Mouse (Mus musculus) layer of hippocampus, adult 11-12 months (tissue): ENCODE measurements around the gene Tns3.

Source experiments
- DNase-seq: peaks from one replicate; pipeline ENCODE4 v3.0.0; 2022; ENCODE audit warnings: low spot score

Gene Tns3

DNA sequence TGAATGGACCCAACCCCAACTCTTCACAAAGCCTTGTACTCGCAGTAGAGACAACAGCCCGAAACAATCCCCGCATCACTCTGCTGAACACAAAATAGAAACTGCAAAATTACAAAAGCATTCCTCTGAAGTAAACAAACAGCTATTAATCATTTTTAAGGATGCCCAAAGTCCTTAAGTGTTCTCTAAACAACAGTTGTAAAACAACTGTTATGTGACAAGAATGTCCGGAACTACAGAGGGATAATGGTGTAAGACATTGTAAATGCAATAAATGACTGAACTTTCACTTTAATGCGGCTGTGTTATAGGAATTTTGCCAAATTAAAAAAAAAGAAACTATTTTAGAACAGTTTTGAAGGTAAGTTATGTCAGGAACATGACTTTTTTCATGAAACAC lies 190.7 kb downstream of the Tns3 start:
- DNase-seq: no peak

DNA sequence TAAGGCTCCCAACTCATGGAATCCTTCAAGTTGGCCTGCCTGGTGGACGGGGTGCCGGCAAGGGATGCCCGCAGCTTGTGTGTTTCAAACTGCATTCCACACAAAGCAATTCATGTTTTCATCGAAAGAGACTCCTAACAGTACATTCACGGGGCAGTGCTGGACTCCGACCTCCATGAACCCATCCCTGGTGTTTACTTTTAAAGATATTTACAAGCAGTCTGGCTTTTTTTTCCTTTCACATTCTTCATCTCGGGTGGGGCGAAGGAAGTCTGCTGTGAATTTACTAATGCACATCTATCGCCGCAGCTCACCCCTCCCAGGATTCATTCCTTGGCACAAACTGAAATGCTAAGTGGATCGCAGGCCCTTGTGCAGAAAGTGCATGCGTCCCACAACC lies 191.9 kb downstream of the Tns3 start:
- DNase-seq: no peak

DNA sequence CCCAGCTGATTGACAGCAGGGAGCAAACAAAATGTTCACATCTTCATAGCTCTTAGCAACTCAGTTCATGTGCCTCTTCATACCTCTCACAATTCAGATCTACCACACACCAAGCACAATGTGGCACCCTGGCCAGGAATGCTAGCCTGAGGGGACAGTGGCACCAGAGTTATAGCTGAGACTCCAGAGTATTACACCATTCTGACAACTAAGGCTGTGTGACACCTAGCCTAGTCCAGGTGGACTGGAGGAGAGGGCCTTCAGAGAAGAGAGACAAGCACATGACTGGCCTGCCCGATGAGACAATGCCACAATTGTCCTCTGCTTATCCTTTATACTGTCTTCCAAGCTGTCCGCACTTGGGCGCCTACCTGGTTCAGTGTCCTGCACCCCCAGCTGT lies 192.8 kb downstream of the Tns3 start:
- DNase-seq: no peak

DNA sequence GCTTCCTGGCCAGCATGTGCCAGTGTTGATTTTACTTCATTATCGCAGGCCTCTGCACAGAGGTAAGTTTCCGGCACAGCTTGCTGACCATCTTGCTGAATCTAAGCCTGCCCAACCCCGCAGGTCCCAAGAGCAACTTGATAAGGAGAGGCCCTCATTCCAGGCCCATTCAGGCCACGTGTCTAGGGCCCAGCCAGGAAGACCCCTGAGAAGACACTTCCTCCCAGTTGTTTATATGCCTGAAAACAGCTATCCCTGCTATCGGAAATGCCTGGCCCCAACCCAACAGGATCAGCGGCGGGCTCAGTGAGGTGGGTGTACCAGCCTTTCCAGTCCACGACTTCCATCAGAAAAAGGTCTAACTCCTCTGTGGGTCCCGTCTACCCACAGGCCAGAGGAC lies 194.8 kb downstream of the Tns3 start:
- no peak for DNase-seq

DNA sequence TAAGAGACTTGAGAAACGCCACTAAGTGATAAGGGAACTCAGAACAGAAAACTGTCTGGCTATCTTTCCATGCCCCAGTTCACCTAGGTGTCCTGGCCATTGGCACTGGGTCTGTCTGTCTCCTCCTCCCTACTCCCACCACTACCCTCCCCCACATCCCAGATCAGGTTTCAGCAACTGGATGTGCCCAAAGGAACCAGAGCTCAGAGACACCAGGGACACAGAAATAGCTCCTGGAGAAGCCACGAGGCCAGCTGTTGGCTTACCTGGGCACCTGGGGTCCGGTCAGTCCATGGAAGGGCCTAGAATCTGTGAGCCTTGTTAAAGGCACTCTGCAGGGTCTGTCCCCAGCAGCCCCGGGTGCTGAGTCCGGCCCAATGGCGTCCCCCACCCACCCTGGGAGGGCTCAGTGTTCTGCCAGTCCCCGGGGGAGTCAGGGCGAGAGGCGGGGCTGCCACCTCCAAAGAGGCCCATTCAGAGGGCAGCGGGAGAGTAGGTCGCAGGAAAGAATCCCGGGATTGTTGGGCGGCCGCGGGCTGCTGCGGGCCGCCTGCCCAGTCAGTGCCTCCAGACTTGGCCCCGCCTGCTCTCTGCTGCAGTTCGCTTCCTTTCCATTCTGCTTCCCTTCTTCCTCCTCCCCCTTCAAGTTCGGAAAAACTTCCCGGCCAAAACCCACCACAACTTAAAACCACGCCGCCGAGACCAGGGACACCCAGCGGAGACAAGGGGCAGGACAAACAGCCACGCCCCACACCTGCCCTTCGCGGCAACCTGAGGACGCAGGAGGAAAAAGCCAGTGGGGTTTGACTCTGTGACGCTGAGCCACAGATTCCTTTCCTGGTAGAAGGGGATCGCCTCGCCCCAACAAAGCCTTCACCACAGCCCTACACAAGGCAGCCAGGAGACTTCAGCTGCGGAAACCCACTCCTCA lies 195.9 kb downstream of the Tns3 start:
- peak; percentile 79 for DNase-seq

DNA sequence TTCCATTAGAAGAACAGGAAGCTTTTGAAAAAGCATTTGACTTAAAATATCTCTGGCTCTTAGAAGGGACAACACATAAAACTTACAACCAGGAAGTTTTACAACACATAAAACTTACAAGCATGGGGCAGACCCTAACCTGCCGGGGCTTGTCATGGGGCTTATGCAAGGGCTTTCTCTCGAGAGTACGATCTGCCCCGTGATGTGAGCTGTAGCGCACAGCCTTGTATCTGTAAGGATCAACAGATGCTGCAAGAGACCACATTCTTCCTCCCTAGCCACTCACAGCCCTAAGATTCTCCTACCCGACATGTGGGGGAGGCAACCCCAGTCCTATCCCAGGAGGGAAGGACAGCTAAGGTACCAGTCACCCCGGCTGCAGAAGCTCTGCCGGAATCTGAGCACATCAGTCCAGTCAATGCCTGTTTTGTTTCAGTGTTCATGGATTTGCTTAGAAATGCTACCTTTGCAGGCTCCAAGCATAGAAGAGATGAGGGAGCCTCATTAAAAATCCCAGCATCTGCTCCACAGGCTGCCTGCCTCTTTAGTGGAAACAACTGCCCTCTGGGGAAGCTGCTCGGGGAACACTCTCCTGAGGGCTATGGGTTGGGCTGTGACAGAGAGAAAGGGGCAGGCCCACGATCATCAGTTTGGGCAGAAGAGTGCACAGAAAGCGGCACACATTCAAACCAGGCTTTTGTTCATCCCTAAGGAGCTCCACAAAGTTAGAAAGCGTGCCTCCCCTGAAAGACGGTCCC lies 196.8 kb downstream of the Tns3 start:
- no peak for DNase-seq

DNA sequence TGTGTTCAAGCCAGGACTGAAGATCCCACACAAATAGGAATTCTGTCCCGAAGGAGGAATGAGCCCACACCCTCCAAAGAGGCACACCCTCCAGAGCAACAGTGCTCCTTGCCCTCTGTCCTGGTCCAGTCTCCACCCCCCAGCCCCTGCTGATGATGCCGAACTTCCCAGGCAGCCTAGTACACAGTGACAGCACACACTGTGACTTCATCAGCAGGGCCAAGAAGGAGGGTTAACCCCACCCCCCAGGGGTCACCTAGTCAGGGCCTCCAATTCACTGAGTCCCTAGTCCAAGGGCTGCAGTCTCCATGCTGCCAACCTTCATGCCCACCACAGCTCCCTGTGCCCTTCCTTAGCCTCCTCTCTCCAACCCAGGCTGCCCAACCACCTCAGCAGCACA lies 200.5 kb downstream of the Tns3 start:
- DNase-seq: no peak

DNA sequence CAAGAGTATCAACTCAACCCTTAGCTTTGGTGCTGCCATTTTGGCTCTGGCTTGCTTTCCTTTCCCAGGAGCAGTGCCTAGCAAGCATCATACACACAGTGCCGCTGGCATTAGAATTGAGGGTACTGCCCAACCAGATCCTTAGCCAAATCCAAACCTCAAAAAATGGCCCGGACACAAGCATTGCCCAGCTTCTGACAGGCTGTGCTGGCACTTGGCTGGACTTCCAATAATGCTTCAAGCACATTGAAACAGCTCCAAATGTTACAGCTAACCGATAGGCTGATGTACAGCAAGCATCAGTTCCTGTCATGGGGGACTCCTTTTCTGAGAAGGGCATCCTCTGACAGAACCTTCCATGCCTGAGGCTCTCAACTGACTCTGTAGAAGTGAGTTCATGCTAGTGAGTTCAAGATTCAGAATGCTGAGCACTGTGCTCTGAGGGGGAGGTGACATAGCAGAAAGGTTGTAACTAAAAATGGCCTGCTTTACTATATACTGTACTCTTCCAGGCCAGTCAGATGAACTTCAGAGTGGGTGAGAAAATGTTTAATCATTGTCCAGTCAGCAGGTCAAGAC lies 201.4 kb downstream of the Tns3 start:
- no peak for DNase-seq

DNA sequence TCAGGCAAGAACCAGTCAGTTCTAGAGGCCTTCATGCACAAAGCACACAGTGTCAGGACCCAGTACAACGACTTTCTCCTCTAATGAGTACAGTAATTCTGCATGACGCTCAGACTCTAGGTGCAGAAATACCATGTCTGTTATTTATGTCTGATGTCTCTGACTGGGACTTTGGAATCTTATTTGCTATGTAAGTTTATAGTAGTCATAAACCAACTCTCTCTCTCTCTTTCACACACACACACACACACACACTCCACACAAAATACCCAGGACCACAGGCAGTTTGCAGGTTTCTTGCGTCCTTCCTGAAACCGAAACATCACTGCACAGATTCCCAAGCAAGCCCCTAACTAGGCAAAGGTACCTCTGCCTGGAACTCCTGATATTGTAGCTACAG lies 203.5 kb downstream of the Tns3 start:
- DNase-seq: no peak

DNA sequence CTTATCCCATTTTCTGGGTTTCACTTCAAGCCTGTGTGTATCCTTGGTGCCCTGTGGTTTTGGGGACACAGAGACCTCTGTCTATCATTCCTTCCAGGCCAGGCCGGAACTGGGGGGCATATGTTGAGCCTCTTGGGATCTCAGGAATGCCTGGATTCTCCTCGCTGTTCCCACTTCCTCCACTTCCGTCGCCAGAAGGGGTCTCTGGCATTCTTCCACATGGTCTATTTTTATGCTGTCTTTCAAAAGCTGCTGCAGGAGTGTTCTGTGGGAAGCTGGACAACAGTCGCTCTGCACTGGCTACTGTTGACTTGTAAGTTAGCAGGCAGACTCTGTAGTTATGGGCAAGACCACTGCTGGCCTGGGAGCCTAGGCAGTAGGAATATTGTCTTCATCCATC lies 206.4 kb downstream of the Tns3 start:
- no peak for DNase-seq

DNA sequence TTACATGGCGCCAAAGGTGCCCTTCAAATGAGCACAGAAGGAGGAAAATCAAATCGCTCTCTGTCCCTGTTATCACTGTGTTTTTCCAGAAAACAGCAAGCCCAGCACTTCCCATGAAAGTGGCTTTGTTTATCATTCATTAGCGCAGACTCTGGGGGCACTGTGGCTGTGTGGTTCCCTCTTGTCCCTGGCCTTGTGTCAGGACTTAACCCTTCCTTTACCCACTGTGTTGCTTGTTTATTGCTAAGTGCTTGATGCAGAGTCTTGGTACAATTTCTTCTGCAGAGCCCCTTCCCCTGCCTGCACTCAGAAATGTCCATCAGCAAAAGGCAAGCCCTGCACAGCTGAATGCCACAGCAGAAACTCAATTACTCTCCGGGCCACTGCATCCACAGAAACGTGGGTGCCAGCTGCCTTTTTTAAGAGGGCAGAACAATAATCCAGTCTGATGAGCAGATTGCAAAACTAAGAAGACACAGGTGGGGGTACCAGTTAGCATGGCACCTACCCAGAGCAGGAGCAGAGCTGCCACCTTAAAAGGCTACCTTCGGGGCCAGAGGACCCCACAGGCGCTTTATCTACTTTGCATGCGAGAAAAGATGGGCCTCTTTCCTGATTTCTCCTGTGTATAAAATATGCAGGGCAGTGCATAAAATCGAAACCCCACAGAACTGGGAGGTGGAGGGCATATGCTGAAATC lies 207.6 kb downstream of the Tns3 start:
- DNase-seq: peak; percentile 37

DNA sequence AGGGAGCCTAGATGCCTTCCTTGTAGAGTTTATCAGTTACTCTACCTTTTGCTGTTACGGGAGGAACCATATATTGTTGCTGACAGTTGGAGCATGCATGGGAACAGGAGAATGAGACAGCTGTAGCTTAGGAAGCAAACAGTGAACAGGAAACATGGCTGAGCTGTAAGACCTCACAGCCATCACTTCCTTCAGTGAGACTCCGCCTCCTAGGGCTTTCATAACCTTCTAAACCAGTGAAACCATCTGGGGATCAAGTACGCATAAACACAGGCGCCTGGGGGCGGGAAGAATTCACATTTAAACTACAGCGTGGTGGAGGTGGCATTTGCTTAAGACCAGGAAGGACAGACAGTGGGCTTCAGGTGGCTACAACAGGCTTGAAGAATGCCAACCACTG lies 208.7 kb downstream of the Tns3 start:
- no peak for DNase-seq

DNA sequence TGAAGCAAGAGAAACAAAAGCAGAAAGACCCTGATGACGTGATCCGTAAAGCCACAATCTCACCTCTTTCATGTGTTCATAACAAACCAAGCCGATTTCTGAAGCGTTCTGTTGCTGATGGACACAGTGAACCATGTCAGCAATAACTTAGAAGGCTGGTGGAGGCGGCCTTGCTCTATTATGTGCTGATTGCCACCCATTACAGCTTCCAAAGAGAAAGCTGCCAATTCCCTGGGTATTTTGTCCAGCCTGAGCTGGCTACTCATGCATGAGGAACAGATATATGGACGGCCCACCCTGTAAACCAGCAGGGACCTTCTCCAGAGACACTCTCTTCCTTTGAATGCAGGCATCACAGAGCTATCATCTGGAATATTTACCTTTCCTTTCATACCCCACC lies 211.1 kb downstream of the Tns3 start:
- DNase-seq: peak; percentile 27

DNA sequence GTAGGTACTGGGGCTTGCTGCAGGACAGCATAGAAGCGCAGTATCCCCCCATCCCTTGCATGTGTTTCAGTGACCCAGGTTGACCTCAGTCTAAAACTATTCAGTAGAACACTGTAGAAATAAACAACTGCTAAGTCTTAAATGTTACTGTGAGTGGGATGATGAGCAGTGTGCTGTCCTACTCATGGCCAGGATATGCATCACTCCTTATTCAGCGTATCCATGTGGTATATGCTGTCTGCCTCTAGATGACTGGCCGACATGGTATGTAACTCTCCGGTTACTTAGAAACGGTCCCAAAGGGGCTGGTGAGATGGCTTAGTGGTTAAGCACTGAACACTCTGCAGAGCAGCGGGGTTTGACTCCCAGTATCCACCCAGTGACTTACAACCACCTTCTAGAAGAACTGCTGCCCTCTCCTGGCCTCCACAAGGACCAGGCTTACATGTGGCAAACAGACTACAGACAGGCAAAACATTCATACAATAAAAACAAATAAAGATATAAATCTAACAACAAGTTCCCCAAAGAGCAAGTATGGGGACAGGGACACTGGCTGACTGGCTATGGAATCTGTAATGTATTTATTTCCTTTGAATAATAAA lies 212.6 kb downstream of the Tns3 start:
- DNase-seq: no peak

DNA sequence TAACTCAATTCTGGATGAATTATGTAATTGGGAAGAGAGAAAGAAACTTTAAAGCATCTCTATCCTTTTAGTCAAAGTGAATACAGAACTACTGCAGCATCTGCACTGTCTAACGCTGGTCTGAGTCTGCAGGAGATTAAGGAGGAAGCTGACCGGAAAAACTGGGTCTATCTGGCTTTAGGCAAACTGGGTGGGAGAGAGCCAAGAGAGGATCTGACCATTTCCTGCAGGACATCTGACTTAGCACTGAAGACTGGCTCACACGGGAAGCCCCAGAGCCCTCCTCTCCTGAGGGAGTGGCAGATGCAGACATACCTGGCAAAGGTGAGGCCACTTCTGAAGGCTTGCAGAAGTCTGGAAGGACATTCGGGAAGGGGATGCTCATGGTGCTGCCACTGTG lies 213.8 kb downstream of the Tns3 start:
- DNase-seq: no peak

DNA sequence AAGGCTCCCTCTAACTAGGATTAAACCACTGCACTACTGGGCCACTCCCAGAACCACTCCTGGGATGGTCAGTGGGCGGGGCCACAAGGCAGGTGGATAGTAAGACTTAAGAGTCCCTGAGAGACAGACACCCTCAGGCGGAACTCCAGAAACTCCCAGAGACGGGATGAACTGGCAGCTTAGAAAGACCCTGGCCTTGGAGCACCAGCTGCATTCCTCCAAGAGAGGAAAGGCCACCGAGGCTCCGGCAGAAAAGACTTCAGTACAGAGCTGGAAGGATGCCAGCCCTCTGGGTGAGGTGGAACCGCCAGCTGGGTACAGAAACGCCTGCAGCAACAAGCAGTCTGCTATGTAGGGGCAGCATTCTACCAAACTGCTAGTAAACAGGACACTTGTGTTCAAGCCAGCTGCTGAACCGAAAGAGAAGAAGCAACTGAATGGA lies 218.4 kb downstream of the Tns3 start:
- peak; percentile 85 for DNase-seq

DNA sequence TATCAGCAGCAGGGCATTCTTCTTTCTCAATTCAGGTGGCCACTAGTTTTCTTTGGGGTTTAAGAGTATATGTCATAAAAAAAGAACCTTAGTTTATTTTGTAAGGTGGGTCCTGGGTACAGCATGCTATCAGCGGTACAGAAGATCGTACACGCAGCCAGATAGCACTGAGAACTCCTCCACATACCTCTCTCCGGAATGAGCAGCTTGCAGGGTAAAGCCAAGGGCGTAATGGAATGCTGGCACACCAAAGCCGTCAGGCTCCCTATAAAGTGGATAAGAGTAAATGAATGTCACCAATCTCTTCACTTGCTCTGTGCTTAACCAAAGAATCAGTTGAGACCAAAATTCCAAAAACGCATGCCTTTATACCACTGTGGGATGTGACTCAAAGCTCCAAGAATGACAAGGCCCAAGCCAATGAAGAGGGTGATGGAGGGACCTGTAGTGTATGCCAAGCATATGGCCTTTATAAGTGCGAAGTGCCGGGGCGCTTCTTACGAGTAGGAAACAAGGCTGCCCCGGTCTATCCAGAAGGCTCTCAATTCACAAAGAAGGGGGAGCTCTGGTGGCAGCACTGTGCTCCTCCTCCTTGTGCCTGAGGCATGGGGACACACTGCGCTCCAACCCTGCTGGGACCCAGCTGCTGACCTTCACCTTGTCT lies 219.4 kb downstream of the Tns3 start:
- no peak for DNase-seq

DNA sequence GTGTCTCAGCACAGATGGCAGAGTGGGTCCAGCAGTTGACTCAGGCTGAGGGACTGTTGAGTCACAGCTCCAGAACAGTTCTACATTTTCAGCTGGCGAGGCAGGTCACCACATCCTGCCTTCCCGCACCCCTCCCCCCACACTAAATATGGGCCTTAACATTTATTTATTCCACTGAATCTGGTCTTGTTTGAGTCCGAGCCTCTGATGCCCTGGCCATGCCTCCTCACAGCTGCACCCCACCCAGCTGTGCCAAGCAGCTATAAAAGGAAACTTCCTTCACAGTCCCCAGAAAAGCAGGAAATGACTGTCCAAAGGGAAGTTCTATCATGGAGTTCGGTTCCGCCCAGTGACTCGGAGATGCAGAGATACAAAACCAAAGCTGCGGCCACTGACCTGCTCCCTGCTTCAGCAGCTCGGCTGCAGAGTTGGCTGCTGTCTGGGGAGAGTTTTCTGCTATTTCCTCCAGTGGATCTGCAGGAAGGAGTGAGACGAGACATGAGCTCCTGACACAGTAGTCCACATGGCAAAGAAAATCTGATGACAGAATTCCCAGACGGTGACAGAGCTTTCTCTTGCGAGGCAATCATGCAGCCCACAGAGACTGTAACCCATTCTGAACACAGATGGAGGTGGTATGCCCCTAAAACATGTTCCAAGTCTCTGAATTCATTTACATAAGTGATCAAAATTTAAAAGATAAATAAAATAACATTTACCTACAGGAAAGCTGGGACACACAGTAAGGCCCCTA lies 220.6 kb downstream of the Tns3 start:
- peak; percentile 52 for DNase-seq

DNA sequence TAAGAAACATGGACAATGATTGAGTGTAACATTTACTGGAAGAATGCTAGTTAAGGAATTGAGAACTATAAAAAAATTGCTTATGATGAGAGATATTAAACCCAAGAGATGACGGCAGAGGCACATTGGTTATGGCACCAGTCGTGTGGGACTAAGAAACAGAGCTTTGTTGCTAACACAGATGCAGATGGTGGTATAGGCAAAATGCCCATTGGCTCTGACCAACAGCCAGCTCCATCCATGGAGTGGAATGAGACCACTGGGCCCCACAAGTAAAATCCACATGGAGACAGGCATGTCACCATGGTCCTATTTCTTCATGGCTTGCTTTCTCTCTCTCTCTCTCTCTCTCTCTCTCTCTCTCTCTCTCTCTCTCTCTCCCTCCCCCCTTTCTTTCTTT lies 223.6 kb downstream of the Tns3 start:
- DNase-seq: peak; percentile 42

DNA sequence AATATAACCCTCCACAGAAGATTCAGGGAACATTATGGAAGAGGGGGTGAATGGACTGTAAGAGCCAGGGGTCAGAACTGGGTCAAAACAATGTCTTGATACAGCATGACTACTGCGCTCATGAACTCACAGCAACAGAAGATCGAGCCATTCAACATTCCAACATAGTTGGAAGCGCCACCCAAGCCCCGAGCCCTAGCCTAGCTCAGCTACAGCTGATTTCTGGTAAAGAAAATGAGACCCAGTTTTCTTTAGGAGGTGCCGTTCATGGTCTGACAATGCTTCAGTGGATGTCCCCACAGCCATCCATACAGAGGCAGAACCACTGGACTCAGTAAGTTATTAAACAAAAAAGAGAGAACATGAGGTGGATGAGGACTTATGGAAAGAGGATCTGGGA lies 224.1 kb downstream of the Tns3 start:
- DNase-seq: no peak

DNA sequence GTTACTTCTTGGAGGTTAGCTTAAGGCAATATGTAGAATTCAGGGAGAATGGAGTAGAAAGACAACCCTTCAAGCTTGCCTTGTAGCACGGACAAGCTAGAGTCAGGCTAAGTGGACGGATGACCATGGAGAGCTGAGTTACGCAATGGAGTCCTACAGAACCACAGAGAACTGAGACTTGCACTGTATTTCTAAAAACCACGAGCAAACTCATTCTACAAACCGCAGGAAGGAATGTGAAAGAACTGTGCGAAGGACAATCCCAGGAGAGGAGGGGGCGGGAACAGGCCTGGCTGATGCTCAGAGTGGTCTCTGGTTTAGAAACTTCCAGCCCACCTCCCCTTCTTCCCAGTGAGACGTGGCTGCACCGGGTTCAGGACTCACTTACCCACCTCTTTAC lies 225.3 kb downstream of the Tns3 start:
- no peak for DNase-seq
